Mouse (Mus musculus) heart, postnatal 4 days (tissue): ENCODE data around the gene Tmem151b. TPM values are rescaled to one million over a fixed set of nuclear protein-coding genes. Genes with fewer than 3 reads are reported as not detected.

Experiments used
- DNase-seq: peaks from one replicate; pipeline ENCODE4 v3.0.0; 2021
- total RNA-seq, 2 experiments: library from RNA; stranded (reverse); gene quantifications; 2 replicates each; pipeline ENCODE4 v1.2.3; 2021

Tmem151b gene
- under 1 TPM; 0.20 to 0.24 TPM for total RNA-seq

- no peak for DNase-seq
Measured at GRCm38 (mm10) chr17:45549617-45550181, at the start of gene Tmem151b. Gene Tmem151b (minus strand): TSS chr17:45549677.

GRCm38 (mm10) chr17:45598891-45599290 lies 49.4 kb upstream of the Tmem151b start:
- DNase-seq, result no peak

- no peak for DNase-seq
Measured at GRCm38 (mm10) chr17:45598376-45598775, 48.9 kb upstream of the Tmem151b start.

DNA sequence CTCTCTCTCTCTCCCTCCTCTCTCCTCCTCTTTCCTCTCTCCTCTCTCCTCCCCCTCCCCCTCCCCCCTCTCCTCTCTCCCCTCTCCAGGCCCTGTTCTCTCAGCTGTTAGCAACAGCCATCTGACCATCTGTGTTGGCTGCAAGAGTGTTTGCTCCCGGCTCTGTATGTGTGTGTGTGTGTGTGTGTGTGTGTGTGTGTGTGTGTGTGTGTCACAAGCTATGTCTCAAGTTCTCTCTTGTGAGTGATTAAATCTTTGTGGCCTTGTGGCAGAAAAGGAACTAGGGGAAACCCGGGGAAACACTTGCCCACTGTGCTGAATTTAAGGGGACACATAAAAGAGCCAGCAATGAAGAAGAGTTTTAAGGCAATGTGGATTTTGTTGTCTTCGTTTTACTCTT lies 48.3 kb upstream of the Tmem151b start:
- peak; percentile 38 for DNase-seq

- DNase-seq, result peak; percentile 88
Measured at GRCm38 (mm10) chr17:45596631-45597396, 47.3 kb upstream of the Tmem151b start.

DNA sequence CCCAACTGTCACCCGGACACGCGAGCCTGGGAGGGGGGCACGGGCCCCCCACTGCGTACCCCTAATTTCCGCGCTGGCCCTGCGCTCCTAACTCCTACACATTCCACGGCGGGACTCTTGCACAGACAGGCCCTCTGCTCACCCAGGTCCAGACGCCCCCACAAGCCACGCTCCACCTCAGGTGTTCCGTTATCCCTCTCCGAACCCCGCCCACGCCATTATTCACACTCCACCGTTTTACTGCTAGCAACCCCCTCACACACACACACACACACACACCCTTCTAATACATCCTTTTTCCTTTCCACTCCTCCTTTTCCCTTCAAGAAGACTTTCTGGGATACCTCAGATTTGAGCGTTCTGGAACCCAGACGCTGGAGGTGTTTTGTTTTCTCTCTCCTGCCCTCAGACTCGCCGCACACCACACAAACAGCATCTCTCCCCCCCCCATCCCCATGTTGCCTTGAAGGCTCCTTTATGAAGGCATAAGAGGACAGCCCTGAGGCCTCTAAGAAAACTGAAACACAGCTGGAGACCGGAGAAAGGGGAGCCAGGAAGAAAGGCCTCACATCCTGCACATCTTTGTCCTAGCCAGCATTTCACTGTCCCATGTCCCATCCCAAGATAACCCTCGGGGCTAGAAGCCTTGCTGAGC lies 46.4 kb upstream of the Tmem151b start:
- no peak for DNase-seq

GRCm38 (mm10) chr17:45594881-45595735 lies 45.6 kb upstream of the Tmem151b start:
- DNase-seq, result peak; percentile 89

GRCm38 (mm10) chr17:45594195-45594594 lies 44.7 kb upstream of the Tmem151b start:
- no peak for DNase-seq

DNA sequence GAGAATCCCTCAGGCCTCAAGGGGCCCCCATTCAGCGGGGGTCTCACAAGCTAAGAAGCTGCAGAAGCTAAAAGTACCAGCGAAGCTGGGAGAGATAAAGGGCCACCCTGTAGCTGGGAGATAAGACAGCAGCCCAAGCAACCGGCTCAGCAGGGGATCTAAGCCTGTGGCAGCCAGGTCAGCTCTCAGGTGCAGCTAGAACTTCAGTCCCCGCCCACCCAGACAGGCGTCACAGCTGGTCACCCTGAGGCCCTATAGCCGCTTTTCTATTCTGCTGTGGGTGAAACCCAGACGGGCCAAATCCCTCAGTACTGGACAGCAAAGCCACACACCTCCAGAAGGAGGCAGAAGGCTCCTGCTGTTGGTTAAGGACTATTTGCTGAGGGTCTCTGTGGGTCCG lies 44.0 kb upstream of the Tmem151b start:
- no peak for DNase-seq

GRCm38 (mm10) chr17:45592606-45593431 lies 43.3 kb upstream of the Tmem151b start:
- peak; percentile 49 for DNase-seq

- DNase-seq, result peak; percentile 75
Measured at GRCm38 (mm10) chr17:45591701-45592605, 42.5 kb upstream of the Tmem151b start.

GRCm38 (mm10) chr17:45590410-45590809 lies 40.9 kb upstream of the Tmem151b start:
- no peak for DNase-seq

DNA sequence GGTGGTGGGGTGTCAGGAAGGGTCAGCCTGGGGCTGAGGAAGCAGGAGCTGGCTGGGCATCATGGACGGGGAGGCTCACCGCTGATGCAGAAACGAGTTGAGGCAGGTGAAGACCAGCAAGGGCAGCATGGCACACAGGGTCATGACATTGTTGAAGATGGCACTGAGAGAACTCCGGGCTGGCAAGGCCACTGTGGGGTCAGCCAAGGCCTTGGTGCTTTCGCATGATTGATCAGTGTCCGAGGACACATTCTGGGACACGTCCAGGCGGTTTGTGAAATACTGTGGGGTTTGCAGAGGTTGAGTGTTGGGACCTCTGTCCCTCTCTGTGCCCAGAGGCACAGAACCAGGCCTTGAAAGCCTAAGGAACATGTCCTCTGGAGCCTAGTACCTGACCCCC lies 40.4 kb upstream of the Tmem151b start:
- DNase-seq, result no peak

DNA sequence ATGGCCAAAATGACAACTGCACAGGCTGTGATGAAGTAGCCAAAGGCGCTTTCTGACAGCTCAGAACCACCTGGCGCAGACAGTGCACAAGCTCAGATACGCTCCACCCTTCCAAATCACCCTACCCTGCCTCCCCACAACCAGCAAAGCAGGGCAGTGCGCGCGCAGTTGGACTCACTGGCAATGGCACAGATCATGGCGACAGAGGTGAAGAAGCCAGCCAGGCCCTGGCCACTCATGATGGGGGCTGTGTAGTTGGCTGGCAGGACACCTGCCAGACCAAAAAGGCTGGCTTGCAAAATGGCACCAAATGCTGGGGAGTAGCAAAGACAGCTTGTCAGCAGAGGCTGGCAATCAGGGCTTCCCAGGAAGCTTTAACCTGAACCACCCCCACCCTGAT lies 39.8 kb upstream of the Tmem151b start:
- DNase-seq, result no peak

- no peak for DNase-seq
Measured at GRCm38 (mm10) chr17:45588370-45588769, 38.9 kb upstream of the Tmem151b start.

DNA sequence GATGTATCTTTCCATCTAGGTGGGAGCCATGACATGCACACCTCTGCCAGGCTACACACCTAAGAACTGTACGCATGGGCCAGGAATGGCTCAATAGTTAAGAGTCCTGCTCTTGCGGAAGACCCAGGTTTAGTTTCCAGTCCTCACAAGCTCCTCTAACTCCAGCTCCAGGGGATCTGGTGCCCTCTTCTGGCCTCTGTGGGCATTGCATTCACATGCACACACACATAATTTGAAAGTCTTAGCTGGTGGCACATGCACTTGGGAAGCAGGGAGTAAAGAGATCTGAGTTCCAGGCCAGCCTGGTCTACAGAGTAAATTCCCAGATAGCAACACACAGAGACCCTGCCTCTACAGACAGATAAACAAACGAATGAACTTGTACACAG lies 37.0 kb upstream of the Tmem151b start:
- DNase-seq, result peak; percentile 59

DNA sequence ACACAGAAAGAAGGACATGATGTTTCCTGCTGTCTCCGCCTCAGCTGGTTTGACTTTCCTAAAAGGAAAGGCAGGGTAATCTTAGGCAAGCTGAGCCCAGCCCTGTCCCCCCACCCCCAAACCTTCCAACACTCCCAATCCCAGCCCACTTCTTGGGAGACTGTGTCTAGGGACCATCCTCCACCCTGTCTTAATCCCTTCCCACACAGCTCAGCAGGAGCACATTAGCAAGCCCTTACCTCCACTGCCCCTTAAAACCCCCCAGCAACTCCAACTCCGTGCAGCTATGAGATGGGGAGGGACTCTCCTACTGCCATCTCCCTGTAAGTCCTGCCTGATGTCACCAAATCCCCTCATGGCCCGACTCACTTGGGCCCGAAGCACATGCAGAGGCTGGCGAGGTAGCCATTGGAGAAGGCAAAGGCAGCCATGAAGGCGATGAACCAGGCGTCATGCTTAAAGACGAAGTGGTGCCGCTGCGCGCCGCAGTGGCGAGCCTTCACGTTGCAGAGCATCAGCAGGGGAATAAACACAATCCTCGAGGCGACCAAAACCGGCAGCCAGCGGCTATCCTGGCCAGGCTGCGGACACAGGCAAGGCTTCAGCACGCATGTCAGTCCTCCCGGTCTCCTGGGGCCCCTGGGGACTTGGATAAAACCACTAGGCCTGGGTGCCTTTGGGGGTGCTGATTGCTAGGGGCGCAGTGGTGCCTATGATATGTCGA lies 36.4 kb upstream of the Tmem151b start:
- DNase-seq, result no peak

- DNase-seq, result peak; percentile 92
Measured at GRCm38 (mm10) chr17:45584939-45585678, 35.6 kb upstream of the Tmem151b start.
